Mouse (Mus musculus): ENCODE measurements around the gene Nkg7. TPM values are rescaled to one million over a fixed set of nuclear protein-coding genes. Genes with fewer than 3 reads are reported as not detected.

Gene Nkg7
- polyA plus RNA-seq, 1 experiment, result 69.4 TPM

DNA sequence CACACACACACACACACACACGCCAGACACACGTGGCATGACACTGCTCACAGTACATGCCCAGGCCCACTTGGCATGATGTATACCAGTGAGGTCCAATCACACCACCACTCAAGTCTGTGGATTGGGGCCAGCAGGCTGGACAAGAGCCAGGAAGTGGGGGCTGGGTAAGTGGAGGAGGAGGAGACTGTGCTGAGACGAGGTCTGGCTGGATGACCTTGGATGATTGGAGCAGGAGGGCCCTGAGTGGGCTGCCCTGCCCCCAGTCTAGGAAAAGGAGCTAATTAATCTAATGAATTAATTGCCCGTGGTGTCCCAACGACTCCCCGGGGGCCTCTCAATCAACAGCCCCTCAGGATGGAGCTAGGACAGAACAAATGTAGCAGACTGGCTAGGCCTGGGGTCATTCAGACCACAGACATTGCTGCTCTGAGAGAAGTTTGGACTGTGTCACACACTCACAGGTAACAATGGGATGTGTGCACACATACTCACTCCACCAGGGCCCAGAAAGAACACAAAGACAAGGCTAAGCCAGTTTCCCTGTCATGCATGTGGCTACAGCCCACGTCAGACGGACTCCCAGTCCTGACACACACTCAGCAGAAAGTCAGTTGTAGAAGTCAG lies 45.3 kb downstream of the Nkg7 start:
- Histone ChIP-seq H3K36me3 (ENCODE audit: control insufficient read depth, insufficient read depth, low read length) (no peaks in the 10 kb centered on the region), H3K4me3 (ENCODE audit: control insufficient read depth, insufficient read depth, low read length) (no peak overlapping the region), H3K27ac (ENCODE audit: control insufficient read depth, insufficient read depth, low read length) (no peak overlapping the region), H3K27me3 (ENCODE audit: control insufficient read depth, insufficient read depth, low read length) (no peaks in the 10 kb centered on the region; the same call in 1 of the 2 replicates), H3K4me1 (replicated peaks; ENCODE audit: control insufficient read depth, insufficient read depth, low read length) (no peaks in the 10 kb centered on the region)
- TF ChIP-seq POLR2A (IDR thresholded peaks at IDR 0.05; ENCODE audit: control insufficient read depth, extremely low read depth, insufficient read depth, low read length, poor library complexity) (no peak), CTCF (IDR thresholded peaks at IDR 0.05; ENCODE audit: borderline replicate concordance, control insufficient read depth, extremely low read depth, insufficient read depth, low read length, poor library complexity) (no peak)
- DNase-seq, result no peak
- WGBS, result 79% methylated on average over 8 of the region's 8 CpGs

DNA sequence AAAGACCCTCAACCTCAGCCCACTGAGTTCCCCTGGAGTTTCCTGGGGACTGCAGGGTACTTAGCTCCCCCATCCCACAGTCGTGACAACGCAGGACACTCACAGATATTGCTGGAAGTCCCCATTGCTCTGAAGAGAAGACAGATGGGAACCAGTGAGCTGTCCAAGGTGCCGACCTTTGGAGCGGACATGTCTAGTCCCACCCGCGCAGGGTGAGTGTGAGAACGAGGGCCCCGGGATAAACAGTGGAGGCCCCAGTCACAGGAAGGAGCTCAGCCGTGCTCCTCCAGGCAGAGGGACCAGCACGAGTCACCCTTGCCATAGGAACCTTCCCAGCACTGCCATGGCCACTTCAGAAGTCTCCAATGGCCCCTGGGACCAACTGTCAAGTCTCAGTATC lies 46.4 kb downstream of the Nkg7 start:
- no peaks in the 10 kb centered on the region for H3K27me3 ChIP-seq (ENCODE audit: control insufficient read depth, insufficient read depth, low read length)
- no peaks in the 10 kb centered on the region for H3K36me3 ChIP-seq (ENCODE audit: control insufficient read depth, insufficient read depth, low read length)
- no peak for DNase-seq
- TF ChIP-seq CTCF (IDR thresholded peaks at IDR 0.05; ENCODE audit: borderline replicate concordance, control insufficient read depth, extremely low read depth, insufficient read depth, low read length, poor library complexity) (no peak), POLR2A (IDR thresholded peaks at IDR 0.05; ENCODE audit: control insufficient read depth, extremely low read depth, insufficient read depth, low read length, poor library complexity) (no peak)
- no peak overlapping the region for H3K27ac ChIP-seq (ENCODE audit: control insufficient read depth, insufficient read depth, low read length)
- 11% methylated on average over 10 of the region's 10 CpGs for WGBS
- no peaks in the 10 kb centered on the region for H3K4me1 ChIP-seq (replicated peaks; ENCODE audit: control insufficient read depth, insufficient read depth, low read length)
- H3K4me3 ChIP-seq (ENCODE audit: control insufficient read depth, insufficient read depth, low read length), result no peak overlapping the region

Other genes with a start within 250 kb of the Nkg7 start
- gene Zfp715, start 123.8 kb upstream of the Nkg7 start, polyA plus RNA-seq (2012; rRNA removed), result 5.6 and 6.7 TPM in 2 replicates
- gene Siglecf, start 85.7 kb upstream of the Nkg7 start, polyA plus RNA-seq (2012; rRNA removed), result 1.5 and 2.0 TPM in 2 replicates
- gene Siglecg, start 28.9 kb upstream of the Nkg7 start, polyA plus RNA-seq (2012; rRNA removed), result 13.8 and 17.8 TPM in 2 replicates
- gene Lim2, start 9.4 kb upstream of the Nkg7 start, polyA plus RNA-seq (2012; rRNA removed), result 0.04 TPM in 1 of 2 replicates, not detected in the other
- not detected in 2 replicates for gene Cldnd2, start 3.7 kb downstream of the Nkg7 start, polyA plus RNA-seq (2012; rRNA removed)
- gene Etfb, start 7.0 kb downstream of the Nkg7 start, polyA plus RNA-seq (2012; rRNA removed), result 61.4 and 79.7 TPM in 2 replicates
- gene Gm45233, start 7.1 kb downstream of the Nkg7 start, polyA plus RNA-seq (2012; rRNA removed), result 0.59 and 1.8 TPM in 2 replicates
- gene Vsig10l, start 26.1 kb downstream of the Nkg7 start, polyA plus RNA-seq (2012; rRNA removed), result 2.7 and 3.8 TPM in 2 replicates
- 1.1 and 1.2 TPM in 2 replicates for gene Iglon5, start 53.0 kb downstream of the Nkg7 start, polyA plus RNA-seq (2012; rRNA removed)
- gene 4931406B18Rik, start 68.9 kb downstream of the Nkg7 start, polyA plus RNA-seq (2012; rRNA removed), result 0.03 TPM in 1 of 2 replicates, not detected in the other
- 12.3 and 15.8 TPM in 2 replicates for gene Cd33, start 107.4 kb downstream of the Nkg7 start, polyA plus RNA-seq (2012; rRNA removed)
- gene Zfp658, start 125.2 kb downstream of the Nkg7 start, polyA plus RNA-seq (2012; rRNA removed), result 1.2 and 1.5 TPM in 2 replicates
- gene Zfp719, start 142.5 kb downstream of the Nkg7 start, polyA plus RNA-seq (2012; rRNA removed), result 2.4 and 2.7 TPM in 2 replicates
- 0.07 and 0.08 TPM in 2 replicates for gene Zfp819, start 170.1 kb downstream of the Nkg7 start, polyA plus RNA-seq (2012; rRNA removed)
- 0.85 and 1.0 TPM in 2 replicates for gene Ceacam18, start 197.6 kb downstream of the Nkg7 start, polyA plus RNA-seq (2012; rRNA removed)
- 2.5 and 2.8 TPM in 2 replicates for gene Siglece, start 223.1 kb downstream of the Nkg7 start, polyA plus RNA-seq (2012; rRNA removed)
- gene Ctu1, start 234.9 kb downstream of the Nkg7 start, polyA plus RNA-seq (2012; rRNA removed), result 15.0 and 17.0 TPM in 2 replicates